Mouse (Mus musculus) thymus, postnatal 25 days (tissue): ENCODE results near the gene Slc25a12.

Experiments used
- DNase-seq: peaks from one replicate; pipeline ENCODE4 v3.0.0; 2022

Gene Slc25a12

GRCm38 (mm10) chr2:71244807-71245206, 122.7 kb downstream of the Slc25a12 start:
- DNase-seq, result no peak

GRCm38 (mm10) chr2:71243058-71243672, 124.4 kb downstream of the Slc25a12 start:
- no peak for DNase-seq

GRCm38 (mm10) chr2:71242180-71242579, 125.4 kb downstream of the Slc25a12 start:
- DNase-seq, result no peak

- DNase-seq, result no peak
These were observed 126.0 kb downstream of the Slc25a12 start for GRCm38 (mm10) chr2:71241505-71241904.

GRCm38 (mm10) chr2:71236009-71236408, 131.5 kb downstream of the Slc25a12 start:
- no peak for DNase-seq

- no peak for DNase-seq
These were observed 132.1 kb downstream of the Slc25a12 start for GRCm38 (mm10) chr2:71235420-71235819.

GRCm38 (mm10) chr2:71232976-71233375, 134.6 kb downstream of the Slc25a12 start:
- no peak for DNase-seq

- no peak for DNase-seq
These were observed 135.6 kb downstream of the Slc25a12 start for GRCm38 (mm10) chr2:71231951-71232350.

- no peak for DNase-seq
These were observed 137.9 kb downstream of the Slc25a12 start for GRCm38 (mm10) chr2:71229603-71230002.

- no peak for DNase-seq
These were observed 140.2 kb downstream of the Slc25a12 start for GRCm38 (mm10) chr2:71227398-71227797.
